Mouse (Mus musculus) intestine, postnatal 0 days (tissue): ENCODE measurements at regions not wholly inside any gene's neighbourhood (a gene's known extent, or its start where the extent isn't known, plus 50 kb on each side); places are given as distances from the start of the nearest gene placed in this dataset.

Experiments used
- ATAC-seq: fragments of 200-750 bp; cut with Nextera tagmentation; 2 replicates; pipeline ENCODE4 v1.8.0; 2017; ENCODE audit warnings: mild to moderate bottlenecking, moderate TSS enrichment, moderate library complexity
- H3K27ac ChIP-seq: fragments of 300-500 bp; sonication (generic); 2 replicates; pipeline ENCODE4 v1.5.1; 2014; ENCODE audit warnings: mild to moderate bottlenecking, low read depth, low read length, moderate library complexity
- H3K27me3 ChIP-seq: fragments of 300-500 bp; sonication (generic); replicated peaks from 2 replicates; pipeline ENCODE4 v1.6.1; 2014; ENCODE audit warnings: low read length, mixed read lengths; ENCODE audit not compliant: control insufficient read depth, insufficient read depth
- H3K36me3 ChIP-seq: fragments of 300-500 bp; sonication (generic); 2 replicates; pipeline ENCODE4 v1.6.1; 2014; ENCODE audit warnings: mild to moderate bottlenecking, moderate library complexity; ENCODE audit not compliant: control insufficient read depth, insufficient read depth
- H3K4me1 ChIP-seq: fragments of 300-500 bp; sonication (generic); replicated peaks from 2 replicates; pipeline ENCODE4 v1.6.1; 2014; ENCODE audit warnings: antibody characterized with exemption, low read length, mixed read lengths; ENCODE audit not compliant: control insufficient read depth, insufficient read depth
- H3K4me2 ChIP-seq: fragments of 300-500 bp; sonication (generic); replicated peaks from 2 replicates; pipeline ENCODE4 v1.6.1; 2014; ENCODE audit warnings: low read depth, mild to moderate bottlenecking, moderate library complexity
- H3K4me3 ChIP-seq: fragments of 300-500 bp; sonication (generic); 2 replicates; pipeline ENCODE4 v1.5.1; 2014; ENCODE audit warnings: low read depth, low read length
- H3K9ac ChIP-seq: fragments of 300-500 bp; sonication (generic); 2 replicates; pipeline ENCODE4 v1.6.1; 2014; ENCODE audit warnings: mild to moderate bottlenecking, low read depth, low read length
- H3K9me3 ChIP-seq: fragments of 300-500 bp; sonication (generic); 2 replicates; pipeline ENCODE4 v1.6.1; 2016; ENCODE audit warnings: mixed run types; ENCODE audit not compliant: control insufficient read depth
- CTCF ChIP-seq: sonication (generic); IDR thresholded peaks from 2 replicates; pipeline ENCODE4 v1.5.1; 2016; ENCODE audit warnings: low read depth, mild to moderate bottlenecking, control low read depth, antibody characterized with exemption, moderate library complexity
- WGBS: fragments of 180-500 bp; shearing (Covaris S2); extraction: QIAGEN DNeasy Blood & Tissue Kit; methylation state at CpG from one replicate; pipeline ENCODE4 v1.1.7; 2014; 5-methylcytosine and 5-hydroxymethylcytosine counted together

GRCm38 (mm10) chr2:144159854-144160331 lies 110.6 kb upstream of the Mgme1 start:
- TF ChIP-seq CTCF: no peak
- H3K4me1 ChIP-seq: no peaks in the 10 kb centered on the region
- no peaks in the 10 kb centered on the region for H3K9me3 ChIP-seq
- no peak overlapping the region for H3K27ac ChIP-seq
- H3K4me3 ChIP-seq: no peak overlapping the region
- H3K4me2 ChIP-seq: no peak overlapping the region
- no peaks in the 10 kb centered on the region for H3K36me3 ChIP-seq
- H3K27me3 ChIP-seq: no peaks in the 10 kb centered on the region
- ATAC-seq: no peak
- no peak overlapping the region for H3K9ac ChIP-seq
- 22% methylated on average over 9 of the region's 9 CpGs for WGBS

DNA sequence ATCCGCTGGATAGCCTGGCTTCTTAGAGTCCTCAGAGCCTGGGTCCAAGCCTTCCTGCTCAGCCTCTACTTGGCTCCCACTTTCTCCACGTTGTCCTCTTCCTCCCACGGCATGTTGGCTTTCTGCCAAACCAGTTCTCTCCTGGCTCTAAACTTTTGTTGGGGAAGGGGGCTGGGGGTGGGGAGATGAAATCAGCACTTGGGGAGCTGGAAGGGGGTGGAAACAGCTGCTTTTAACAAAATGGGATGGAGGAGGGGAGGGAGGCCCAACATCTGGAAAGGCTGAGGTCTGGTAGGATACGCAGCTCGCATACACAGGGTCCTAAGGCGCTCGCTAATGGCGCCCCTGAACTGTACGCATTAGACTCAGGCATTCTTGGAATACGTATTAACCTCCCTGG lies 110.0 kb upstream of the Mgme1 start:
- no peak for TF ChIP-seq CTCF
- Histone ChIP-seq H3K27ac (no peak overlapping the region), H3K36me3 (no peaks in the 10 kb centered on the region), H3K4me1 (no peaks in the 10 kb centered on the region), H3K4me3 (no peak overlapping the region), H3K9ac (no peak overlapping the region), H3K9me3 (no peaks in the 10 kb centered on the region), H3K4me2 (no peak overlapping the region), H3K27me3 (no peaks in the 10 kb centered on the region)
- no peak for ATAC-seq
- WGBS: 52% methylated on average over 10 of the region's 10 CpGs

GRCm38 (mm10) chr2:144161852-144162251 lies 108.6 kb upstream of the Mgme1 start:
- no peak overlapping the region for H3K9ac ChIP-seq
- H3K4me2 ChIP-seq: no peak overlapping the region
- no peak for ATAC-seq
- WGBS: 58% methylated on average over 1 of the region's 1 CpGs
- H3K27me3 ChIP-seq: no peaks in the 10 kb centered on the region
- no peak overlapping the region for H3K27ac ChIP-seq
- H3K9me3 ChIP-seq: no peaks in the 10 kb centered on the region
- no peak for TF ChIP-seq CTCF
- H3K4me1 ChIP-seq: no peaks in the 10 kb centered on the region
- no peak overlapping the region for H3K4me3 ChIP-seq
- no peaks in the 10 kb centered on the region for H3K36me3 ChIP-seq

DNA sequence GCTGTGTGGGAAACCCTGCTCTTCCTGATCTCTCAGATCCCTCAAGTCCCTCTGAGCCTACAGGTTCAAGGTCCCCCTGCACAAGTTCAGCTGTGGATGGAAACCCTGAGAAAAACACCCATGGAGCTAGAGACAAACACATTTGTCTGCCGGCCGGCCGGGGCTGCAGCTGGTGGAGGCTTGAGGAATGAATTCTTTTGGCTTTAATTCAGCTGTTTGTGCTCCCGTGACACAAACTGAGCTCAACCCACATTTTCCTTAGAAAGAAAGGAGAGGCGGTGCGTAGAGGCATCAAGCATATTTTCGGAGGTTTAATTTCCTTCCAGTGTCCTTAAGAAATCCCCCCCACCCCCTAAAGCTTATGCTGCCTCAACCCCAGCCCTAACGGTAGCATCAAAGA lies 106.4 kb upstream of the Mgme1 start:
- no peak for TF ChIP-seq CTCF
- peaks cover under 1% of the 10 kb centered on the region; the same call in 1 of the 2 replicates for H3K4me1 ChIP-seq
- peak overlapping the region; percentile 88 for H3K4me2 ChIP-seq
- H3K9me3 ChIP-seq: no peaks in the 10 kb centered on the region
- H3K27ac ChIP-seq: peak overlapping the region; percentile 43; the same call in 1 of the 2 replicates
- no peak for ATAC-seq
- no peaks in the 10 kb centered on the region for H3K27me3 ChIP-seq
- WGBS: 48% methylated on average over 8 of the region's 8 CpGs
- no peak overlapping the region for H3K9ac ChIP-seq
- no peaks in the 10 kb centered on the region for H3K36me3 ChIP-seq
- H3K4me3 ChIP-seq: peak overlapping the region; percentile 70; the same call in 1 of the 2 replicates

- peak overlapping the region; percentile 74 for H3K9ac ChIP-seq
- under 1% methylated on average over 37 of the region's 37 CpGs for WGBS
- H3K4me1 ChIP-seq: peaks cover 6% of the 10 kb centered on the region
- no peaks in the 10 kb centered on the region for H3K27me3 ChIP-seq
- peak overlapping the region; percentile 99 for H3K27ac ChIP-seq
- H3K4me2 ChIP-seq: peak overlapping the region; percentile 88
- peak overlapping the region; percentile 70 for H3K4me3 ChIP-seq
- H3K9me3 ChIP-seq: no peaks in the 10 kb centered on the region
- no peaks in the 10 kb centered on the region for H3K36me3 ChIP-seq
- no peak for TF ChIP-seq CTCF
- peak; percentile 80 for ATAC-seq
These were observed 105.3 kb upstream of the Mgme1 start for GRCm38 (mm10) chr2:144164986-144165821.

DNA sequence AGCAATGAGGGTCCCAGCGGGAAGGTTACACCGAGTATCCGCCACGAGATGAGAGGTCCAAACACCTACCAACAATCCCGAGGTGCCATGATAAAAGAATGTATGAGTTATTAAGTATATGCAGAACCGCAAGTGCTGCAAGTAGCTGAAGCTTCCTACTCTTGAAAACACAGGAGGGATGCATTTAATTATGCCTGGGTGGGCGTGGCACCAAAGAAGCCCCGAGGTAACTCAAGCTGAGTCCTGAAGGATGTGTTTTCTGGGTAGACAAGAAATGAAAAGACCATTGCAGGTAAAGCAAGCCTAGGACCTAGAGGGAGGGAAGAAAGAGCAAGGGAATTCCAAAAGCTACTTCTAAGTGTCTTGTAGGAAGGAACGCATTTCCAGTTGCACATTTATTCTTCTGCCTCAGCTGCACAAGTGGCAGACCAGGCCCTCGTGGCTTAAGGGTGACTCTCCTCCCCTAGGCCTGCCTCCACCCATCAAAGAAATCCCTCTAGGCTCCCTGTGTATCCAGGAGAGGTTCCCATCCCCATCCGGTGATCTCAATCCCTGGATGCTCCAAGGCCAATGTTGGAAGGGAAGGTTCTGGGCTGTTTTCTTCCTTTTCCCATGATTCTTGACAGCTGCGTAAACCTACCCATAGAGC lies 104.2 kb upstream of the Mgme1 start:
- Histone ChIP-seq H3K9me3 (no peaks in the 10 kb centered on the region), H3K27me3 (no peaks in the 10 kb centered on the region), H3K36me3 (no peaks in the 10 kb centered on the region), H3K27ac (peak overlapping the region; percentile 99), H3K4me1 (peaks cover 6% of the 10 kb centered on the region), H3K9ac (peak overlapping the region; percentile 74), H3K4me3 (peak overlapping the region; percentile 70), H3K4me2 (peak overlapping the region; percentile 88)
- no peak for TF ChIP-seq CTCF
- 21% methylated on average over 12 of the region's 12 CpGs for WGBS
- no peak for ATAC-seq
